Mouse (Mus musculus) MEL (cell line): ENCODE measurements around the gene Aaed1. TPM values are rescaled to one million over a fixed set of nuclear protein-coding genes. Genes with fewer than 3 reads are reported as not detected.

Source experiments
- DNase-seq: peaks from one replicate; pipeline ENCODE4 v3.0.0; 2011; ENCODE audit warnings: low read depth, low spot score
- H3K27ac ChIP-seq: 2 replicates; pipeline ENCODE4 v1.5.1; 2012; ENCODE audit warnings: low read depth, mild to moderate bottlenecking, control low read depth, low read length, moderate library complexity; ENCODE audit not compliant: control insufficient read depth
- H3K27me3 ChIP-seq, 2 experiments: fragments of 150-350 bp in 1 of 2; sonication (generic) in 1 of 2; 2 replicates each; pipeline ENCODE4 v1.6.1; 2012; ENCODE audit warnings: low read length in 2 of 2, mild to moderate bottlenecking in 2 of 2, improper control_type of control experiment in 1 of 2, moderate library complexity in 1 of 2; ENCODE audit not compliant: insufficient read depth in 2 of 2, control insufficient read depth in 1 of 2
- H3K36me3 ChIP-seq, 2 experiments: 2 replicates each; pipeline ENCODE4 v1.6.1; 2012 to 2014; ENCODE audit warnings: low read length in 2 of 2, improper control_type of control experiment in 1 of 2, inconsistent platforms in 1 of 2, mild to moderate bottlenecking in 1 of 2; ENCODE audit not compliant: insufficient read depth in 2 of 2, control insufficient read depth in 1 of 2
- H3K4me1 ChIP-seq, 2 experiments: fragments of 150-350 bp in 1 of 2; sonication (generic) in 1 of 2; 2 replicates each; pipeline ENCODE4 v1.6.1; 2012; ENCODE audit warnings: low read length in 2 of 2, improper control_type of control experiment in 1 of 2, mild to moderate bottlenecking in 1 of 2; ENCODE audit not compliant: insufficient read depth in 2 of 2, control insufficient read depth in 1 of 2
- H3K4me3 ChIP-seq, 2 experiments: fragments of 150-350 bp in 1 of 2; sonication (generic) in 1 of 2; 2 replicates each; pipeline ENCODE4 v1.5.1; 2012; ENCODE audit warnings: low read depth in 2 of 2, low read length in 2 of 2, mild to moderate bottlenecking in 2 of 2, moderate library complexity in 2 of 2, control low read depth in 1 of 2, improper control_type of control experiment in 1 of 2; ENCODE audit not compliant: control insufficient read depth in 1 of 2, insufficient read depth in 1 of 2
- H3K79me2 ChIP-seq: 2 replicates; pipeline ENCODE4 v1.6.1; 2012; ENCODE audit warnings: mild to moderate bottlenecking, low read length, moderate library complexity; ENCODE audit not compliant: control insufficient read depth, poor library complexity, insufficient read depth
- H3K9ac ChIP-seq: 2 replicates; pipeline ENCODE4 v1.6.1; 2012; ENCODE audit warnings: low read depth, mild to moderate bottlenecking, control low read depth, low read length, moderate library complexity; ENCODE audit not compliant: control insufficient read depth, poor library complexity, severe bottlenecking
- H3K9me3 ChIP-seq: fragments of 150-350 bp; sonication (generic); replicated peaks from 2 replicates; pipeline ENCODE4 v1.6.1; 2012; ENCODE audit warnings: mild to moderate bottlenecking, low read length, improper control_type of control experiment, moderate library complexity; ENCODE audit not compliant: insufficient read depth
- BHLHE40 ChIP-seq: IDR thresholded peaks from 2 replicates; pipeline ENCODE4 v1.6.1; 2012; ENCODE audit warnings: low read depth, mild to moderate bottlenecking, inconsistent platforms, low read length, improper control_type of control experiment, borderline replicate concordance
- E2F4 ChIP-seq: IDR thresholded peaks from 2 replicates; pipeline ENCODE4 v1.6.1; 2011; ENCODE audit warnings: low read depth, low read length, improper control_type of control experiment, borderline replicate concordance
- ELF1 ChIP-seq: IDR thresholded peaks from 2 replicates; pipeline ENCODE4 v1.6.1; 2014; ENCODE audit warnings: low read depth, mild to moderate bottlenecking, inconsistent platforms, low read length, improper control_type of control experiment, moderate library complexity
- EP300 ChIP-seq, 2 experiments: IDR thresholded peaks; 2 replicates each; pipeline ENCODE4 v1.6.1; 2011; ENCODE audit warnings: improper control_type of control experiment in 2 of 2, low read length in 2 of 2, low read depth in 1 of 2, mild to moderate bottlenecking in 1 of 2
- ETS1 ChIP-seq: IDR thresholded peaks from 2 replicates; pipeline ENCODE4 v1.6.1; 2012; ENCODE audit warnings: low read depth, mild to moderate bottlenecking, inconsistent platforms, low read length, improper control_type of control experiment, moderate library complexity
- GATA1 ChIP-seq: IDR thresholded peaks from 2 replicates; pipeline ENCODE4 v1.6.1; 2011; ENCODE audit warnings: low read depth, low read length, improper control_type of control experiment
- JUND ChIP-seq: IDR thresholded peaks from 2 replicates; pipeline ENCODE4 v1.6.1; 2011; ENCODE audit warnings: low read depth, mild to moderate bottlenecking, improper control_type of control experiment, low read length
- KAT2A ChIP-seq: conservative IDR thresholded peaks from 2 replicates; pipeline ENCODE4 v1.6.1; 2012; ENCODE audit warnings: low read depth, low read length, improper control_type of control experiment, inconsistent platforms
- MAZ ChIP-seq: IDR thresholded peaks from 2 replicates; pipeline ENCODE4 v1.6.1; 2012; ENCODE audit warnings: low read depth, mild to moderate bottlenecking, inconsistent platforms, low read length, improper control_type of control experiment
- MEF2A ChIP-seq: IDR thresholded peaks from 2 replicates; pipeline ENCODE4 v1.6.1; 2014; ENCODE audit warnings: low read depth, mild to moderate bottlenecking, inconsistent platforms, low read length, improper control_type of control experiment; ENCODE audit not compliant: poor library complexity, insufficient replicate concordance, severe bottlenecking; ENCODE audit errors: extremely low read depth
- MXI1 ChIP-seq: IDR thresholded peaks from 2 replicates; pipeline ENCODE4 v1.6.1; 2011; ENCODE audit warnings: mild to moderate bottlenecking, low read depth, low read length, improper control_type of control experiment
- MYB ChIP-seq: IDR thresholded peaks from 2 replicates; pipeline ENCODE4 v1.6.1; 2011; ENCODE audit warnings: mild to moderate bottlenecking, low read depth, low read length, improper control_type of control experiment
- MYC ChIP-seq: IDR thresholded peaks from 2 replicates; pipeline ENCODE4 v1.6.1; 2011; ENCODE audit warnings: low read depth, mild to moderate bottlenecking, low read length, improper control_type of control experiment, moderate library complexity
- NELFE ChIP-seq: IDR thresholded peaks from 2 replicates; pipeline ENCODE4 v1.6.1; 2011; ENCODE audit warnings: low read depth, low read length, improper control_type of control experiment
- NRF1 ChIP-seq: IDR thresholded peaks from 2 replicates; pipeline ENCODE4 v1.6.1; 2014; ENCODE audit warnings: low read depth, mild to moderate bottlenecking, inconsistent platforms, low read length, improper control_type of control experiment, moderate library complexity; ENCODE audit not compliant: poor library complexity, insufficient read depth, severe bottlenecking
- POLR2A ChIP-seq, 2 experiments: IDR thresholded peaks; 2 replicates each; pipeline ENCODE4 v1.6.1; 2011 to 2012; ENCODE audit warnings: low read length in 2 of 2, mild to moderate bottlenecking in 2 of 2, control low read depth in 1 of 2, improper control_type of control experiment in 1 of 2, low read depth in 1 of 2, moderate library complexity in 1 of 2; ENCODE audit not compliant: control insufficient read depth in 1 of 2, insufficient read depth in 1 of 2, poor library complexity in 1 of 2
- POLR2AphosphoS2 ChIP-seq: IDR thresholded peaks from 2 replicates; pipeline ENCODE4 v1.6.1; 2011; ENCODE audit warnings: low read length, improper control_type of control experiment
- POLR2AphosphoS5 ChIP-seq: IDR thresholded peaks from 2 replicates; pipeline ENCODE4 v1.6.1; 2012; ENCODE audit warnings: low read depth, borderline replicate concordance, mild to moderate bottlenecking, inconsistent platforms, low read length, moderate library complexity, mixed read lengths
- RAD21 ChIP-seq: IDR thresholded peaks from 2 replicates; pipeline ENCODE4 v1.6.1; 2011; ENCODE audit warnings: mild to moderate bottlenecking, low read depth, low read length, improper control_type of control experiment
- SIN3A ChIP-seq: IDR thresholded peaks from 2 replicates; pipeline ENCODE4 v1.6.1; 2012; ENCODE audit warnings: low read length, improper control_type of control experiment, inconsistent platforms
- SMC3 ChIP-seq: IDR thresholded peaks from 2 replicates; pipeline ENCODE4 v1.6.1; 2011; ENCODE audit warnings: low read depth, low read length, improper control_type of control experiment
- TAL1 ChIP-seq: IDR thresholded peaks from 2 replicates; pipeline ENCODE4 v1.6.1; 2012; ENCODE audit warnings: mild to moderate bottlenecking, inconsistent platforms, low read length, moderate library complexity, mixed read lengths
- TBP ChIP-seq: IDR thresholded peaks from 2 replicates; pipeline ENCODE4 v1.8.0; 2011; ENCODE audit warnings: low read depth, low read length, improper control_type of control experiment
- TCF12 ChIP-seq: IDR thresholded peaks from 2 replicates; pipeline ENCODE4 v1.6.1; 2014; ENCODE audit warnings: low read depth, mild to moderate bottlenecking, inconsistent platforms, low read length, improper control_type of control experiment, moderate library complexity
- UBTF ChIP-seq: IDR thresholded peaks from 2 replicates; pipeline ENCODE4 v1.6.1; 2012; ENCODE audit warnings: low read depth, mild to moderate bottlenecking, inconsistent platforms, low read length, improper control_type of control experiment, moderate library complexity, borderline replicate concordance; ENCODE audit not compliant: insufficient read depth
- USF1 ChIP-seq: IDR thresholded peaks from 2 replicates; pipeline ENCODE4 v1.6.1; 2014; ENCODE audit warnings: low read depth, mild to moderate bottlenecking, inconsistent platforms, low read length, improper control_type of control experiment, moderate library complexity
- USF2 ChIP-seq, 2 experiments: IDR thresholded peaks; 2 replicates each; pipeline ENCODE4 v1.6.1; 2011 to 2012; ENCODE audit warnings: improper control_type of control experiment in 2 of 2, low read length in 2 of 2, borderline replicate concordance in 1 of 2, inconsistent platforms in 1 of 2, low read depth in 1 of 2, mild to moderate bottlenecking in 1 of 2; ENCODE audit not compliant: insufficient read depth in 1 of 2
- ZKSCAN1 ChIP-seq: IDR thresholded peaks from 2 replicates; pipeline ENCODE4 v1.6.1; 2012; ENCODE audit warnings: low read depth, mild to moderate bottlenecking, inconsistent platforms, low read length, improper control_type of control experiment, moderate library complexity
- ZMIZ1 ChIP-seq: IDR thresholded peaks from 2 replicates; pipeline ENCODE4 v1.6.1; 2012; ENCODE audit warnings: low read depth, mild to moderate bottlenecking, inconsistent platforms, low read length, improper control_type of control experiment, moderate library complexity
- polyA plus RNA-seq, 2 experiments: library from polyadenylated mRNA; stranded (reverse) in 1 of 2; unstranded in 1 of 2; fragments of >175 nt in 1 of 2; fragments of >200 nt in 1 of 2; gene quantifications; 2 replicates each; pipeline versions ENCODE4 v1.2.1 to v1.2.4; 2012; ENCODE audit warnings: low replicate concordance in 2 of 2, low read depth in 1 of 2; ENCODE audit not compliant: insufficient read length in 2 of 2, insufficient read depth in 1 of 2, missing spikeins in 1 of 2
- total RNA-seq: library from RNA; depleted of rRNA; stranded (reverse); fragments of 300-350 nt; gene quantifications from 2 replicates; pipeline ENCODE4 v1.2.3, GENCODE M21; 2012

Aaed1 gene
- total and polyA plus RNA-seq, 3 experiments: 4.2 to 190 (median 13.5) TPM

DNA sequence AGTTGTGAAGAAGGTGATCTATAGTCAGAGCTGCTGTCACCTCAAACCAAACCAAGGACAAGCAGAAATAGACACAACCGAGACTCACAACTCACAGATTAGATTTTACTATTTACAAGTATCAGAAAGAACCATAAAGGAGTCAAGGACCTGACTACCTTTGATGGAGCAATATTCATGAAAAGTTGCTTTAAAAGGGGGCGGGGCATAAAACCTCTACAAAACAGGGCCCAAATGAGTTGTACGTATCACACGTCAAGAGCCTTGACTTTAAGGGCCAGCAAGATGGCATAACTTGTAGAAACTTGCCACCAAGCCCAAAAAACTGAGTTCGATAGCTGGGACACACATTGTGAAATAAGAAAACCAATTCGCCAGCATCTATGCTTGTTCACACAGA is 47.9 kb downstream of the Aaed1 start:
- H3K79me2 ChIP-seq: peaks cover 41% of the 10 kb centered on the region
- TF ChIP-seq BHLHE40 (no peak), ZMIZ1 (no peak), MYC (no peak), TBP (no peak), ETS1 (no peak), NRF1 (no peak), SIN3A (no peak), MAZ (no peak), KAT2A (no peak), ELF1 (no peak), NELFE (no peak), EP300 (IDR thresholded peaks at IDR 0.05; ENCODE audit: low read depth in 1 of 2, low read length in 2 of 2) (no peak), MYB (no peak), RAD21 (no peak), MEF2A (no peak), ZKSCAN1 (no peak), E2F4 (no peak), SMC3 (no peak), POLR2AphosphoS2 (no peak), USF1 (no peak)
- TF ChIP-seq, all 39 proteins: peak for 0
- H3K27ac ChIP-seq: no peak overlapping the region
- no peaks in the 10 kb centered on the region for H3K27me3 ChIP-seq
- H3K9me3 ChIP-seq: no peaks in the 10 kb centered on the region
- no peak overlapping the region for H3K4me3 ChIP-seq
- no peak for DNase-seq
- H3K9ac ChIP-seq: no peak overlapping the region
- peaks cover 0 to 14% of the 10 kb centered on the region in 2 experiments; a peak in 2 of 4 replicates for H3K4me1 ChIP-seq
- H3K36me3 ChIP-seq: peaks cover 0 to 5% of the 10 kb centered on the region in 2 experiments; a peak in 2 of 4 replicates

GRCm38 (mm10) chr13:64259903-64260302 is 52.6 kb downstream of the Aaed1 start:
- no peak for DNase-seq
- Histone ChIP-seq H3K9ac (no peak overlapping the region), H3K36me3 (peaks cover 0 to 5% of the 10 kb centered on the region in 2 experiments; a peak in 2 of 4 replicates), H3K79me2 (peaks cover 30% of the 10 kb centered on the region), H3K4me3 (no peak overlapping the region), H3K27me3 (no peaks in the 10 kb centered on the region), H3K9me3 (no peaks in the 10 kb centered on the region), H3K4me1 (peaks cover 0 to 8% of the 10 kb centered on the region in 2 experiments; a peak in 1 of 4 replicates), H3K27ac (no peak overlapping the region)
- TF ChIP-seq MYB (no peak), MYC (no peak), SIN3A (no peak), POLR2AphosphoS5 (no peak), EP300 (IDR thresholded peaks at IDR 0.05; ENCODE audit: low read depth in 1 of 2, low read length in 2 of 2) (no peak), TAL1 (no peak), MXI1 (no peak), BHLHE40 (no peak), E2F4 (no peak), POLR2A (IDR thresholded peaks at IDR 0.05; ENCODE audit: control insufficient read depth in 1 of 2, insufficient read depth in 1 of 2, low read depth in 1 of 2, low read length in 2 of 2, poor library complexity in 1 of 2) (no peak), POLR2AphosphoS2 (no peak), UBTF (no peak), USF2 (IDR thresholded peaks at IDR 0.05; ENCODE audit: borderline replicate concordance in 1 of 2, insufficient read depth in 1 of 2, low read depth in 1 of 2, low read length in 2 of 2) (no peak), JUND (no peak), GATA1 (no peak), TCF12 (no peak), ZMIZ1 (no peak)
